Mouse (Mus musculus): ENCODE data around the gene Cyp4f17. TPM values are rescaled to one million over a fixed set of nuclear protein-coding genes. Genes with fewer than 3 reads are reported as not detected.
"Not testable (repeated sequence)": the region's sequence is repeated elsewhere in the genome, so short reads cannot be mapped to it uniquely, and the experiment has no call there.

Cyp4f17 gene
- polyA plus RNA-seq (2012; rRNA removed): 2.7 TPM in 2 replicates

DNA sequence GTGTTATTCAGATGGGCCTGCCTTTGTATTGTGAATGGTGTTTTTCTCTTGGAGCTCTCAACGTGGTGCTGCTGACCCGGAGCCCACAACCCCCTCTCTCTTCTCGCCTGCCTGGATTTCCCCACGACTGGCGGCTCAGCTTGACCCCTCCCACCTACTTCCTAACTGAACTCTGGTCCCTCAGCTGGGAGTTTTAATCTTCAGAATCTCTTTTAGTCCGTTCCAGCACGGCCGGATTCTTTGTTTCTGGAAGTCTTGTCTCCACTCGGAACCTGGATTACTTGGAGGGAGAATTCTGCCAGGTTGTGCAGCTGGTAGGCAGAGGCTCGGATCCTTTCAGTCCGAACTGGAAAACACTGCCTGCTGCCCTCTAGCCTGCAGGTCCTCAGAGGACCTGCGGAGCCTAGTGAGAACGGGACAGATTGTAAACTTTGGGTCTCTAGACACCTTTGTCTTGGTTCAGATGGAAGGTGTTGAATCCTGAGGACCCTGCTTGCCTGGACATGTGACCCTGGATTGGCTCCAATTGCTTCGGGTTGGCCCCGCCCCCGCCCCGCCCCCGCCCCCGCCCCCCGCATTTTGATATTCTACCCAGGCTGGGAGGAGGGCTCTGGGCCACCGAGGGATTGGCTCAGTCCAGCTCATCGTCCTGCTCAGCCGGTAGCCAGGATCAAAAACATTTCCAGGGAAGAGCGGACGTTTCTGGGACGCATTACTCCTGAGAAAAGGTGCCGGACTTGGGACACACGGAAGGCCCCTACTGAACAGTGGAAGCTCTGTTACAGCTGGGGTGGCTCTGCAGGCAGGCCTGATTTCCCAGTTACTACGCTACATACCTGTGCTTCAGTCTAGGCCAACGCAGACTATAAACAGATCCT is at the start of gene Cyp4f17:
Gene Cyp4f17, plus strand, starts transcription at position 200 of the 878 bp plus-strand sequence.
- 2% methylated on average over 30 of the region's 30 CpGs for WGBS
- no peak for DNase-seq (ENCODE audit: low read depth, low spot score)

DNA sequence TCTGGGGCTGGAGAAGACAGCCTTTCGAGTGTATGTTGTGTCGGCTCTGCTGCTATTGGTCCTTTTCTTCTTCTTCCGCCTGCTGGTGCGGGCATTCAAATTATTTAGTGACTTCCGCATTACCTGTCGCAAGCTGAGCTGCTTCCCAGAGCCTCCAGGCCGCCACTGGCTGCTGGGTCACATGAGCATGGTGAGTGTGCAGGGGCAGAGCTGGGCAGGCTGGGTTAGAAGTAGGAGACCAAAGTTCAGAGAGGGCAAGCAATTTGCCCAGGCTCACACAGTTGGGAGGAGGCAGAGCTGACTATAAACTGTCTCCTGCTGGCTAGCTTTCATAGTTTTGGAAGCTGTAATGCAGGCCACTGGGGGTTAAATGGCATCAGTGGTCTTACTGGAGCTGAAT is 37.4 kb upstream of the Cyp4f17 start:
- DNase-seq (ENCODE audit: low read depth, low spot score): no peak
- WGBS: 36% methylated on average over 7 of the region's 7 CpGs

DNA sequence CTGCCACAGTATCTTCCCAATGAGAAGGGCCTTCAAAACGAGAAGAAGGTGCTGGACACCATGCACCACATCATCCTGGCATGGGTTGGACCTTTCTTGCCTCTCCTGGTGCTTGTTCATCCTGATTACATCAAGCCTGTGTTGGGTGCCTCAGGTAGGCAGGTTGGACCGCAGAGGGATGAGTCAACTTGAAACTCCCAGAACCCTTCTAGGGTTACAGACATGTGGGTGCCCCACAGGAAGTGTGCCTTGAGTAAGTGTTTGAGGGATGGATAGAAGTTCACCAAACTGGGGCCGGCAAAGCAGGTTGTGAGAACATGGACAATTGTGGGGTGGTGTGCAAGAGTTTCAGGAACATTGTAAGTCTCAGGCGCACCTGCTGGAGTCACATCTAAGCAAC is 35.1 kb upstream of the Cyp4f17 start:
- 81% methylated on average over 4 of the region's 4 CpGs for WGBS
- DNase-seq (ENCODE audit: low read depth, low spot score): no peak

- DNase-seq (ENCODE audit: low read depth, low spot score): no peak
- 46% methylated on average over 7 of the region's 7 CpGs for WGBS
Measured at GRCm38 (mm10) chr17:32472176-32472575, 33.7 kb upstream of the Cyp4f17 start.

- 61% methylated on average over 5 of the region's 5 CpGs for WGBS
Measured at GRCm38 (mm10) chr17:32474954-32475560, 30.8 kb upstream of the Cyp4f17 start.

GRCm38 (mm10) chr17:32477204-32477603 is 28.6 kb upstream of the Cyp4f17 start:
- 100% methylated on average over 1 of the region's 1 CpGs for WGBS
- DNase-seq (ENCODE audit: low read depth, low spot score): no peak

More at GRCm38 (mm10) chr17:32474954-32475560, 30.8 kb upstream of the Cyp4f17 start:
- no peak for DNase-seq (ENCODE audit: low read depth, low spot score)

DNA sequence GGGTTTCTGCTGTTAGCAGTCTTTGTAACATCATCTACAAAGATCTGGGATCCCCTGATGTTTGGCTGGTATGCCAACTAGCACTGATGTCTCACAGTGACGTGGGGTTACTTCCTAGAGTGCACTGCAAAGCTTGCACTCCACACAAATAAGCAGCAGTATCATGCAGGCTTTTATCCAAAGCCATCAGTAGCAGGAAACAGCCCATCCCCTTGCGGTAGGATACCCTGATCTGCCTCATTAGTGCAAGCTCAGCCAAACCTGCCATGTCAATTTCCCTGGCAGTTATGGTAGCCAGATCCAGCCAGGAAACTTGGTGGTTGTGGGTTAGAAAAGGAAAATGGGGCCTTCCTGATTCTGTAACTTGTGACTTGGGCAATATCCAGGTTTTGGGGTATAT is 27.1 kb upstream of the Cyp4f17 start:
- 68% methylated on average over 2 of the region's 2 CpGs for WGBS
- DNase-seq (ENCODE audit: low read depth, low spot score): no peak

DNA sequence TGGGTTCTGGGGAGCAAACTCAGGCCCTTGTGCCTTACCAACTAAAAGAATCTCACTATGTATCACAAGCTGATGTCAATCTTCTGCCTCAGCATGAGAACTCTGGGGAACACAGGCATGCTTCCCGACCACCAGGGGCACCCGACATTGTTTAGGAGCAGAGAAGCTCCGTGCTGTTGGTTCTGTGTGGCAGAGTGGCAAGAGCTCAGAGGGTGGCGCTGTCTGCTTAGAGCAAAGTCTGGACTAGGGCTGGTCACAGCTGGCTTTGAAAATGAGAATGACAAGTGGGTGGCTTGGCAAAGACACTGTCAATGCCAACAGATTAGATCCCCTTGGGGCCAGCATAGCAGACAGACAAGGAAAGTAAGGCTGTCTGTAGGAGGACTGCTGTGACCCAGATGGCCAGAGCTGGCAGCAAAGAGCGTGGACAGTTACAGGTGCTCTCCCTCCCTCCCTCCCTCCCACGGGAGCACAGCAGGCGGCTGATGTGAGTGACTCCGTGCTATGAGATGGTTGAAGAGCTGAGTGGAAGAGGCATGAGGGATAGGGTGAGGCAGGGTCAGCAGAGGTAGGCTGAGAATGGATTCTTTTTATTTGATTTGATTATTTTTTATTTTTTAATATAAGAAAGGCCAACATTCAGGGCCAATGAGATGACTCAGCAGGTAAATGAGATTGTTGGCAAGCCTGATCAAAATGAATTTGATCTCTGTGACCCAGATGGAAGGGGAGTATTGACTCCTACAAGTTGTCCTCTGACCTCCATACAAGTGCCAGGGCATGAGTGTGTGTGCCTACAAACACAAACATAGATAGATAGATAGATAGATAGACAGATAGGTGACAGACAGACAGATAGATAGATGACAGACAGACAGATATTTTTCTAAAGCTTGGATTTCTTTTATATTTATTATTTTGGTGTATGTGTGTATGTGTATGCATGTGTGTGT is 26.0 kb upstream of the Cyp4f17 start:
- no peak for DNase-seq (ENCODE audit: low read depth, low spot score)
- WGBS: 17% methylated on average over 8 of the region's 8 CpGs

- DNase-seq (ENCODE audit: low read depth, low spot score): no peak
- WGBS: 87% methylated on average over 14 of the region's 14 CpGs
Measured at GRCm38 (mm10) chr17:32481766-32482165, 24.1 kb upstream of the Cyp4f17 start.

- 7% methylated on average over 18 of the region's 18 CpGs for WGBS
Measured at GRCm38 (mm10) chr17:32483200-32483599, 22.6 kb upstream of the Cyp4f17 start.

GRCm38 (mm10) chr17:32492349-32492980 is 13.4 kb upstream of the Cyp4f17 start:
- DNase-seq (ENCODE audit: low read depth, low spot score): no peak
- WGBS: 8% methylated on average over 30 of the region's 30 CpGs

More at GRCm38 (mm10) chr17:32483200-32483599, 22.6 kb upstream of the Cyp4f17 start:
- peak; percentile 75 for DNase-seq (ENCODE audit: low read depth, low spot score)

- WGBS: 32% methylated on average over 1 of the region's 1 CpGs
- peak; percentile 60 for DNase-seq (ENCODE audit: low read depth, low spot score)
Measured at GRCm38 (mm10) chr17:32494601-32495000, 11.2 kb upstream of the Cyp4f17 start.

DNA sequence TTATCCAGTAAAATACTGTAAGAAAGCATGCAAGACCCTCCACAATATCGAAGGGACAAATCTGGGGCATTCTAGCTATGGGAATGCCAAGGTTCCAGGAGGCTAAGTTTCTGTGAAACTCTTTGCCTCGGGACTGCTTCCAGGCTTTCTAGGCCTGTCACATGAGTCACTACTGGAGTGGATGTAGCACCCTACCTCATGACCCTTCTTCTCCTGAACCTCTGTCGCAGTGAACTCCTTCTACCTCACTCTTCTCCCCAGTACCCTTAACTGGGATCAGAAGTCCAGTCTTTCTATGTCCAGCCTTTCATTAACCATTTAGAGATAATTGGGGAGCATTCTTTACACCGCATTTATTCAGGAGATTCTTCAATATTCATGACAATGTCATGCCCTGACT is 5.3 kb upstream of the Cyp4f17 start:
- DNase-seq (ENCODE audit: low read depth, low spot score): not testable (repeated sequence)
- WGBS: 83% methylated on average over 4 of the region's 4 CpGs

DNA sequence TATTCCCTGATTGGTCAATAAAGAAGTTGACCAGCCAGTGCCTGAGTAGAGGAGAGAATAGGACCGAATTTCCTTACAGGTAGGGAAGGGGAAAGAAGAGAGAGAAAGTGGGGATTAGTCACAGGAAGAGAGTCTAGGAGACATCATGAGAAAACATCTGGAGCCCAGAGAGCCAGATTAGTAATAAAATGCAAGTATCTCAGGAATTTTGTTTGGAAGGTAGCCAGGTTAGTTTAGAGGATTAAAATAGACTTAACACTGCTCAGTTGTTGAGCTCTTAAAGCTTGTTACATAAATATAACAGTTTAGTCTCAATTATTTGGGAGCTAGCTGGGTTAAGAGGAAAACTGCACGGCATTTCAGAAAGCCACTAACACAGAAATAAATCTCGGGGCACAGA is 4.8 kb upstream of the Cyp4f17 start:
- no peak for DNase-seq (ENCODE audit: low read depth, low spot score)
- 58% methylated on average over 3 of the region's 3 CpGs for WGBS

- WGBS: 59% methylated on average over 2 of the region's 2 CpGs
- no peak for DNase-seq (ENCODE audit: low read depth, low spot score)
Measured at GRCm38 (mm10) chr17:32503111-32503510, 2.7 kb upstream of the Cyp4f17 start.

- 49% methylated on average over 9 of the region's 9 CpGs for WGBS
- DNase-seq (ENCODE audit: low read depth, low spot score): no peak
Measured at GRCm38 (mm10) chr17:32506729-32507245, 937 bp downstream of the Cyp4f17 start.

GRCm38 (mm10) chr17:32516126-32516525 is 10.3 kb downstream of the Cyp4f17 start:
- 64% methylated on average over 5 of the region's 5 CpGs for WGBS

DNA sequence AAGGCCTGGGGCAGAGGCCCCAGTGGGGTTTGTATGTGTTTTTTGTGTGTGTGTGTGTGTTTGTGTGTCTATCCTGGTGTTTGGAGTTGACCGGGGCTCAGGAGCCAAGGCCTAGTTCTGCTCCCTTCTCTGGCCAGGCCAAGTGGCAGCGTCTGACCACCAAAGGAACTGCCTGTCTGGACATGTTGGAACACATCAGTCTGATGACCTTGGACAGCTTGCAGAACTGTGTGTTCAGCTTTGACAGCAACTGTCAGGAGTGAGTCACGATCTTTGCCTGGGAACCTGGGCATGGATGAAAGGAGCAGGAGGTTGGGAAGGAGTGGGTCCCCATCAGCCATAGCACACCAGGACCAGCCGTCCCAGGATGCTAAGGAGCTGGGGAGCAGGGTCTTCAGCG is 16.1 kb downstream of the Cyp4f17 start:
- DNase-seq (ENCODE audit: low read depth, low spot score): no peak
- 93% methylated on average over 5 of the region's 5 CpGs for WGBS

More at GRCm38 (mm10) chr17:32516126-32516525, 10.3 kb downstream of the Cyp4f17 start:
- DNase-seq (ENCODE audit: low read depth, low spot score): no peak

GRCm38 (mm10) chr17:32522386-32522785 is 16.5 kb downstream of the Cyp4f17 start:
- 95% methylated on average over 4 of the region's 4 CpGs for WGBS
- DNase-seq (ENCODE audit: low read depth, low spot score): no peak
